9 mouse cellular contexts compared by ENCODE assay signal in genomic region chrX:13346696-13347026, GRCm38 (mm10).
DNase-seq lines count a peak whose midpoint lies in the region; ATAC-seq and TF ChIP-seq lines count a peak whose summit lies in the region.
"Had no signal": no experiment of that assay in that cellular context is flagged by ENCODE, and none has a peak within 500 bp of the region (broad histone marks: within the 10 kb centered on the region; RNA-seq: fewer than 3 reads in every experiment).

No protein-coding gene starts in this region.

- TF ChIP-seq POLR2A in myocyte (IDR thresholded peaks at IDR 0.05; ENCODE audit: insufficient read length, low read depth): no peak

- DNase-seq in gastrocnemius, postnatal 14 days: peak; percentile 24
- no peak for DNase-seq in gastrocnemius, postnatal 36 days
- peak; percentile 10 for DNase-seq in urinary bladder, postnatal 14 days (ENCODE audit: low spot score)
- no peak for DNase-seq in urinary bladder, postnatal 10 days (ENCODE audit: low spot score)
- DNase-seq in liver, embryonic 11.5 days (ENCODE audit: low spot score): peak; percentile 42

- peak overlapping the region; percentile 22 for H3ac ChIP-seq in myocyte (ENCODE audit: control insufficient read depth, insufficient read length)

- ATAC-seq in hindbrain, embryonic 13.5 days (ENCODE audit: low FRiP score): no peak
- peak; percentile 21; the same call in 1 of the 2 replicates for ATAC-seq in liver, embryonic 11.5 days (replicated peaks; ENCODE audit: low FRiP score)
- no peak for ATAC-seq in monocyte, adult 5-6 weeks (replicated peaks; ENCODE audit: insufficient number of reproducible peaks, low FRiP score, low TSS enrichment, poor library complexity, severe bottlenecking)
- ATAC-seq: Patski had no signal

- intact Hi-C loops in gastrocnemius, postnatal 14 days (cut with DNase I; ENCODE audit: low total_unique reads): no loop called here
- intact Hi-C loops in gastrocnemius, postnatal 36 days (cut with DNase I): no loop called here

- H3K27ac ChIP-seq in hindbrain, embryonic 13.5 days: peak overlapping the region; percentile 97
- peak overlapping the region; percentile 75; the same call in 1 of the 2 replicates for H3K27ac ChIP-seq in liver, embryonic 11.5 days (ENCODE audit: low read depth, low read length)

- H3K4me1 ChIP-seq in hindbrain, embryonic 13.5 days (replicated peaks): peaks cover 25% of the 10 kb centered on the region
- H3K4me1 ChIP-seq in liver, embryonic 11.5 days (replicated peaks; ENCODE audit: control insufficient read depth, insufficient read depth, low read length): peaks cover 7% of the 10 kb centered on the region; the same call in 1 of the 2 replicates

- peaks cover 43% of the 10 kb centered on the region; the same call in 1 of the 2 replicates for H3K27me3 ChIP-seq in hindbrain, embryonic 13.5 days
- H3K27me3 ChIP-seq in liver, embryonic 11.5 days (replicated peaks; ENCODE audit: control insufficient read depth, insufficient read depth, low read length): peaks cover 19% of the 10 kb centered on the region
- H3K27me3 ChIP-seq in myocyte (ENCODE audit: control insufficient read depth, insufficient read depth, insufficient read length): no peaks in the 10 kb centered on the region

- H3K36me3 ChIP-seq in hindbrain, embryonic 13.5 days: no peaks in the 10 kb centered on the region
- no peaks in the 10 kb centered on the region for H3K36me3 ChIP-seq in liver, embryonic 11.5 days (ENCODE audit: control insufficient read depth, insufficient read depth, low read length)
- no peaks in the 10 kb centered on the region for H3K36me3 ChIP-seq in myocyte (ENCODE audit: control insufficient read depth, insufficient read depth)

- peak overlapping the region; percentile 36 for H3K4me3 ChIP-seq in hindbrain, embryonic 13.5 days
- peak overlapping the region; percentile 47 for H3K4me3 ChIP-seq in liver, embryonic 11.5 days (ENCODE audit: low read depth, low read length)
- H3K4me3 ChIP-seq in myocyte: peak overlapping the region; percentile 29

- H3K9ac ChIP-seq in hindbrain, embryonic 13.5 days: peak overlapping the region; percentile 63
- H3K9ac ChIP-seq in liver, embryonic 11.5 days (ENCODE audit: low read depth, low read length): peak overlapping the region; percentile 46; the same call in 1 of the 2 replicates

- 13% methylated on average over 5 of the region's 5 CpGs for WGBS in hindbrain, embryonic 13.5 days
- 9% methylated on average over 5 of the region's 5 CpGs for WGBS in liver, embryonic 11.5 days

- H3K4me2 ChIP-seq in hindbrain, embryonic 13.5 days: peak overlapping the region; percentile 58
- H3K4me2 ChIP-seq in liver, embryonic 11.5 days: peak overlapping the region; percentile 69
- H3K4me2 ChIP-seq in myocyte (ENCODE audit: low read depth): peak overlapping the region; percentile 64

- no peaks in the 10 kb centered on the region for H3K79me2 ChIP-seq in myocyte (ENCODE audit: control insufficient read depth, insufficient read depth)

- no peaks in the 10 kb centered on the region for H3K9me3 ChIP-seq in hindbrain, embryonic 13.5 days
- no peaks in the 10 kb centered on the region for H3K9me3 ChIP-seq in liver, embryonic 11.5 days (ENCODE audit: control insufficient read depth, low read length)

TF ChIP-seq in myocyte, 11 proteins besides CTCF, POLR2A, EP300 and RAD21:
- TF ChIP-seq SRF (IDR thresholded peaks at IDR 0.05; ENCODE audit: control insufficient read depth, insufficient read length, low read depth) (no peak), POLR2AphosphoS2 (IDR thresholded peaks at IDR 0.05; ENCODE audit: insufficient read length, low read depth) (no peak), E2F4 (IDR thresholded peaks at IDR 0.05; ENCODE audit: insufficient read depth) (no peak), CEBPB (IDR thresholded peaks at IDR 0.05; ENCODE audit: insufficient read depth, poor library complexity, severe bottlenecking) (no peak), REST (IDR thresholded peaks at IDR 0.05; ENCODE audit: insufficient read depth, insufficient read length) (no peak), TCF3 (IDR thresholded peaks at IDR 0.05; ENCODE audit: insufficient read length, low read depth) (no peak), MYOD1 (IDR thresholded peaks at IDR 0.05; ENCODE audit: control insufficient read depth in 1 of 3, insufficient read length in 2 of 3, low read depth in 2 of 3) (no peak), MAX (IDR thresholded peaks at IDR 0.05; ENCODE audit: low read depth) (no peak), TCF12 (IDR thresholded peaks at IDR 0.05; ENCODE audit: insufficient read depth, poor library complexity, severe bottlenecking) (no peak), USF1 (IDR thresholded peaks at IDR 0.05; ENCODE audit: low read depth) (no peak), MYOG (IDR thresholded peaks at IDR 0.05; ENCODE audit: control insufficient read depth in 1 of 3, insufficient read depth in 1 of 3, insufficient read length in 2 of 3, low read depth in 2 of 3) (no peak)

Comparison
In these comparisons a context has a peak if more than half of its experiments do, and no peak if none do; other contexts are left out.
1. DNase-seq: peak in gastrocnemius, postnatal 14 days (single experiment), urinary bladder, postnatal 14 days (single experiment) and liver, embryonic 11.5 days (single experiment); none in gastrocnemius, postnatal 36 days (0 of 2) and urinary bladder, postnatal 10 days (single experiment).
2. Peak in every context shown above with its lines, with median percentiles within 50 percentile points of each other: H3K4me2 ChIP-seq and H3K4me3 ChIP-seq.